Mouse (Mus musculus): Measurements from ENCODE around the gene Atp2b2.

The Atp2b2 gene

GRCm38 (mm10) chr6:114042332-114042731, at the start of gene Atp2b2:
Gene Atp2b2, minus strand, starts transcription at chr6:114042613.
- no peak for DNase-seq

- peak; percentile 53 for DNase-seq
Observed at GRCm38 (mm10) chr6:114089626-114090025, 47.2 kb upstream of the Atp2b2 start.

GRCm38 (mm10) chr6:114087106-114087505, 44.7 kb upstream of the Atp2b2 start:
- no peak for DNase-seq

- no peak for DNase-seq
Observed at GRCm38 (mm10) chr6:114078556-114078955, 36.1 kb upstream of the Atp2b2 start.

- peak; percentile 87 for DNase-seq
Observed at GRCm38 (mm10) chr6:114076560-114076959, 34.1 kb upstream of the Atp2b2 start.

GRCm38 (mm10) chr6:114076061-114076460, 33.6 kb upstream of the Atp2b2 start:
- DNase-seq, result no peak

- no peak for DNase-seq
Observed at GRCm38 (mm10) chr6:114074929-114075328, 32.5 kb upstream of the Atp2b2 start.

- DNase-seq, result no peak
Observed at GRCm38 (mm10) chr6:114074256-114074655, 31.8 kb upstream of the Atp2b2 start.

GRCm38 (mm10) chr6:114071564-114071963, 29.2 kb upstream of the Atp2b2 start:
- peak; percentile 48 for DNase-seq

GRCm38 (mm10) chr6:114063100-114063499, 20.7 kb upstream of the Atp2b2 start:
- no peak for DNase-seq

- no peak for DNase-seq
Observed at GRCm38 (mm10) chr6:114062688-114063087, 20.3 kb upstream of the Atp2b2 start.

- no peak for DNase-seq
Observed at GRCm38 (mm10) chr6:114059206-114059605, 16.8 kb upstream of the Atp2b2 start.

GRCm38 (mm10) chr6:114058030-114058808, 15.8 kb upstream of the Atp2b2 start:
- DNase-seq, result peak; percentile 72

- DNase-seq, result no peak
Observed at GRCm38 (mm10) chr6:114055311-114055710, 12.9 kb upstream of the Atp2b2 start.

GRCm38 (mm10) chr6:114044962-114045361, 2.5 kb upstream of the Atp2b2 start:
- DNase-seq, result peak; percentile 84

GRCm38 (mm10) chr6:114042836-114043235, 423 bp upstream of the Atp2b2 start:
- DNase-seq, result no peak

GRCm38 (mm10) chr6:114041911-114042284, 515 bp downstream of the Atp2b2 start:
- DNase-seq, result no peak

GRCm38 (mm10) chr6:114041097-114041910, 1.1 kb downstream of the Atp2b2 start:
- peak; percentile 61 for DNase-seq

- DNase-seq, result peak; percentile 80
Observed at GRCm38 (mm10) chr6:114035704-114036103, 6.7 kb downstream of the Atp2b2 start.

GRCm38 (mm10) chr6:114032822-114033221, 9.6 kb downstream of the Atp2b2 start:
- peak; percentile 90 for DNase-seq

GRCm38 (mm10) chr6:114023794-114024193, 18.6 kb downstream of the Atp2b2 start:
- no peak for DNase-seq

- no peak for DNase-seq
Observed at GRCm38 (mm10) chr6:114022104-114022503, 20.3 kb downstream of the Atp2b2 start.

GRCm38 (mm10) chr6:114013801-114014200, 28.6 kb downstream of the Atp2b2 start:
- DNase-seq, result no peak

GRCm38 (mm10) chr6:114012834-114013233, 29.6 kb downstream of the Atp2b2 start:
- no peak for DNase-seq
